Mouse (Mus musculus) liver, embryonic 16.5 days (tissue): ENCODE data around the gene Prdx2. TPM values are rescaled to one million over a fixed set of nuclear protein-coding genes. Genes with fewer than 3 reads are reported as not detected.

Experiments used
- ATAC-seq: fragments of 200-750 bp; cut with Nextera tagmentation; 2 replicates; pipeline ENCODE4 v1.8.0; 2017; ENCODE audit warnings: low read depth, mild to moderate bottlenecking, moderate number of reproducible peaks, moderate library complexity
- H3K27ac ChIP-seq: fragments of 300-500 bp; sonication (generic); 2 replicates; pipeline ENCODE4 v1.5.1; 2014; ENCODE audit warnings: mild to moderate bottlenecking, low read length
- H3K27me3 ChIP-seq: fragments of 300-500 bp; sonication (generic); 2 replicates; pipeline ENCODE4 v1.6.1; 2014; ENCODE audit warnings: low read depth, low read length, mixed read lengths; ENCODE audit not compliant: control insufficient read depth, insufficient read depth
- H3K36me3 ChIP-seq: fragments of 300-500 bp; sonication (generic); 2 replicates; pipeline ENCODE4 v1.6.1; 2014; ENCODE audit warnings: mild to moderate bottlenecking; ENCODE audit not compliant: control insufficient read depth, insufficient read depth
- H3K4me1 ChIP-seq: fragments of 300-500 bp; sonication (generic); 2 replicates; pipeline ENCODE4 v1.6.1; 2014; ENCODE audit warnings: low read depth, low read length, mixed read lengths; ENCODE audit not compliant: control insufficient read depth
- H3K4me2 ChIP-seq: fragments of 300-500 bp; sonication (generic); 2 replicates; pipeline ENCODE4 v1.6.1; 2014; ENCODE audit warnings: low read depth, low read length, mixed read lengths
- H3K4me3 ChIP-seq: fragments of 300-500 bp; sonication (generic); 2 replicates; pipeline ENCODE4 v1.5.1; 2014; ENCODE audit warnings: low read depth, mild to moderate bottlenecking, low read length
- H3K9ac ChIP-seq: fragments of 300-500 bp; sonication (generic); 2 replicates; pipeline ENCODE4 v1.6.1; 2014; ENCODE audit warnings: low read depth, low read length
- H3K9me3 ChIP-seq: fragments of 300-500 bp; sonication (generic); replicated peaks from 2 replicates; pipeline ENCODE4 v1.6.1; 2016; ENCODE audit warnings: low read length; ENCODE audit not compliant: control insufficient read depth
- WGBS: fragments of 180-500 bp; shearing (Covaris S2); extraction: QIAGEN DNeasy Blood & Tissue Kit; methylation state at CpG from one replicate; pipeline ENCODE4 v1.1.7; 2014; ENCODE audit not compliant: insufficient replicate concordance; 5-methylcytosine and 5-hydroxymethylcytosine counted together
- polyA plus RNA-seq: library from polyadenylated mRNA; unstranded; fragments of >200 nt; fragmentation: Nextera tagmentation; extraction: Ambion mirVana; gene quantifications from 2 replicates; pipeline ENCODE4 v1.2.1, GENCODE M21; 2015

Gene Prdx2
- polyA plus RNA-seq, 1 experiment from 2014 or later, result 1,724 TPM

DNA sequence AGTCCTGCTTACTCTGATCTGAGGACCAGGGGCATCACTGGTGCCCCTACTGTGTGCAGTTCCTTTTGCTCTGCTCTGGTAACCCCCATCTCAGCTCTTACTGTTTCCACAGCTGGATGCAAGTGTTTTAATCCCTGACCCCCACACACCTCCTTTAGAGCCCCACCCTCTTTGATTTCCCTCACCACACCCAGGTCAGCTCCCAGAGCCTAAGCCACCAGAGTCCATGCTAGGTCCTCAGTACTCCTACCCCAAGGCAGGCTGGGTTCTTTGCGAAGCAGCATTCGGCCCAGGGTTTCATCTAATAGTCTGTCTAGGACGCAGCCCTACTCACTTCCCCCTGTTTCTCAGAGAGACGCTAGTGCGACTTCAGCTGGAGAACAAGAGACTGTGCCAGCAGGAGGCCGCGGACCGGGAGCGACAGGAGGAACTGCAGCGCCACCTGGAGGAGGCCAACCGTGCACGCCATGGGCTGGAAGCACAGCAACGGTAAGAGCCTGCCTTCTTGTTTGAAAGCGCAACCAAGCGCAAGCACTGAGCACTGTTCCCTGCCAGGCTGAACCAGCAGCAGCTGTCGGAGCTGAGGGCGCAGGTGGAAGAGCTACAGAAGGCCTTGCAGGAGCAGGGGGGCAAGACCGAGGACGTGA, 28.4 kb downstream of the Prdx2 start:
- WGBS, result 8% methylated on average over 19 of the region's 19 CpGs
- no peak overlapping the region for H3K4me3 ChIP-seq
- H3K9me3 ChIP-seq, result no peaks in the 10 kb centered on the region
- no peak overlapping the region for H3K9ac ChIP-seq
- H3K27me3 ChIP-seq, result no peaks in the 10 kb centered on the region
- H3K4me1 ChIP-seq, result peaks cover 9% of the 10 kb centered on the region
- peak overlapping the region; percentile 14; the same call in 1 of the 2 replicates for H3K4me2 ChIP-seq
- ATAC-seq, result peak; percentile 74
- no peak overlapping the region for H3K27ac ChIP-seq
- H3K36me3 ChIP-seq, result no peaks in the 10 kb centered on the region

DNA sequence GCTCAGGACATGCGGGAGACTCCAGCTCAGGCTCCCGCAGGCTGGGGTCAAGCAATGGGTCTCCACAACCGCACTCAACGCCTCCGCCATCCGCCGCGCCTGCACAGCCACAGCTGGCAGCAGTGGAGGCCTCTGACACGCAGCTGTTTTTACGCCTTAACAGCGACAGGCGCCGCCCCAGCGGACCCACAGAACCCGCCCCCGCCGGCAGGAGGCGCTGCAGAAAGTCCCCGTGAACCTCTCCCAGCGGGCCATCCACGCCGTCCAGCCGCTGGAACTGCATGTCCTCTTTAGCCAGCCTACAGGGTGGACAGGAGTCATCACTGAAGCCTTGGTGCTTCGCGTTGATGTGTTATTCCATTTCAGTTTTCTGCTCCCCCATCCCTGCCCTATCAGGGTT, 38.3 kb downstream of the Prdx2 start:
- 0 out of 2 replicates have a peak, but pooled peaks have one; percentile 9 for ATAC-seq
- H3K4me1 ChIP-seq, result no peaks in the 10 kb centered on the region
- no peak overlapping the region for H3K27ac ChIP-seq
- no peaks in the 10 kb centered on the region for H3K9me3 ChIP-seq
- no peaks in the 10 kb centered on the region for H3K36me3 ChIP-seq
- 16% methylated on average over 25 of the region's 25 CpGs for WGBS
- no peak overlapping the region for H3K4me2 ChIP-seq
- peaks cover 29% of the 10 kb centered on the region for H3K27me3 ChIP-seq
- H3K9ac ChIP-seq, result no peak overlapping the region
- H3K4me3 ChIP-seq, result no peak overlapping the region

DNA sequence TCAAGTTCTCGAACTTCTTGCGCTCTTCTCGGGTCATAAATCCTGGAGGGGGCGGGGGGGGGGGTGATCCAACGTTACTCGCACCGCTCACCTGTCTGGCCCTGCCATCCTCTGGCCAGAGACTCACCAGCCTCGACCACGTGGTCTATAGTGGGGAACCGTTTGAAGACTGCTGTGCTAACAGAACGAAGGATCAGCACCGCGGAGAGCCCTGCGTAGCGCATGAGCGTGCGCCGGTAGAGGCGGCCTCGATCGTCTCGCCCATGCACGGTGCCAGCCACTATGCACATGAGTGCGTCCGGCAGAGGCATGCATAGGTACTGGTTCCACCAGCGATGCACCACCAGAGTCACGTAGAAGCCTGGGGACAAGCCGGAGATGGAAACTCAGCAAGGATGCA, 41.9 kb downstream of the Prdx2 start:
- Histone ChIP-seq H3K4me2 (no peak overlapping the region), H3K36me3 (no peaks in the 10 kb centered on the region), H3K27me3 (peaks cover 44% of the 10 kb centered on the region), H3K4me3 (no peak overlapping the region), H3K27ac (no peak overlapping the region), H3K9ac (no peak overlapping the region), H3K9me3 (no peaks in the 10 kb centered on the region), H3K4me1 (no peaks in the 10 kb centered on the region)
- ATAC-seq, result no peak
- WGBS, result 12% methylated on average over 28 of the region's 28 CpGs

DNA sequence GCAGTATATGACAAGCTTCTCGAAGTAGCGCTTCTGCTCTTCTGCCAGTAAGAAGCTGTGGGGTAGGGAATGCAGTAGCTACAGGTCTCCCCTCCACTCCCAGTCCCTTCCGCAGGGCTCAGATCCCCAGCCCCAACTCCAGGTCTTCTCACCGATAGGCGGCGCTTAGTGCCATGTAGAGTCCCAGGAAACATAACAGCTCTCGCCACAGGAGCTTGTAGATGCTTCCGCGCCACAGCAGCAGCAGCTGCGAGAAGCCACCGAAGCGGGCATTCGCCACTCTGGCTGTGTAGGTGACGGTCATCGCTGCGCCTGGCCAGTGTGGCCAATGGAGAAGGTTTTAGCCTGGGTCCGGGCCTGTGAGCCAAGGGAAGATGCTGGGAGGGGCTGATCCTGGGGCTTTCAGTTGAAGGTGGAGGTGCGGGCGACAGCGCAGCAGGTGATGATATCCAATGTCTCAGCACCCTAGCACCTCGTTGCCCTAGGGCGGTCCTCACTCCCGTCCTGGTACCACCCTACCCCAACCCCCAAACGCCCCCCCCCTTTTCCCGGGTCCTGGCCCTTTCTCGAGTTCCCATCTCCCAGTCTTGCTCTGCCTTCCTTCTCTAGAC, 43.9 kb downstream of the Prdx2 start:
- no peaks in the 10 kb centered on the region for H3K4me1 ChIP-seq
- WGBS, result 3% methylated on average over 25 of the region's 26 CpGs
- peak overlapping the region; percentile 41 for H3K4me2 ChIP-seq
- H3K9ac ChIP-seq, result no peak overlapping the region
- peaks cover 40% of the 10 kb centered on the region for H3K27me3 ChIP-seq
- H3K27ac ChIP-seq, result no peak overlapping the region
- H3K9me3 ChIP-seq, result no peaks in the 10 kb centered on the region
- H3K36me3 ChIP-seq, result peaks cover 6% of the 10 kb centered on the region; the same call in 1 of the 2 replicates
- ATAC-seq, result 0 out of 2 replicates have a peak, but pooled peaks have one; percentile 50
- H3K4me3 ChIP-seq, result no peak overlapping the region

DNA sequence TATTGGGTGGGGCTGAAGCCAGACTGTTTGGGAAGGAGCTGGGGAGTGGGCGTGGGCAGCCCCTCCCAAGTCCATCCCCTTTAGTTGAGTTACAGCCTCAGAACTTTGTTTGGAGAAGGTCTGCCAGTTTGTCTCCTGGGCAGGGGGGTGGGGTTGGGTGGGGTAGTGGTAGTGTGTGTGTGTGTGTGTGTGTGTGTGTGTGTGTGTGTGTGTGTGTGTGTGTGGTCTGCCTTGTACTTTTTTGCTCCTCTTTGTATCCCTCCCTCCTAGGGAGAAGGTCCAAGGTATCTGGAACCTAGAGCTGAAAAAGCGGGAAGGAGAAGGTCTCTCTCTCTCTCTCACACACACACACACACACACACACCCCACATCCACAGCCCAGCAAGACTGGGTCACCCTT, 45.0 kb downstream of the Prdx2 start, which contains the start of gene Best2:
Best2 (minus strand) TSS at position 101 of the 400 bp plus-strand sequence.
- Histone ChIP-seq H3K9me3 (no peaks in the 10 kb centered on the region), H3K4me3 (no peak within 1 kb of the TSS), H3K36me3 (peaks cover 9% of the 10 kb centered on the region; the same call in 1 of the 2 replicates), H3K27ac (no peak within 1 kb of the TSS), H3K4me2 (peak within 1 kb of the TSS; percentile 41), H3K4me1 (no peaks in the 10 kb centered on the region), H3K9ac (no peak within 1 kb of the TSS), H3K27me3 (peaks cover 35% of the 10 kb centered on the region)
- ATAC-seq, result no peak
- 42% methylated on average over 2 of the region's 2 CpGs for WGBS

DNA sequence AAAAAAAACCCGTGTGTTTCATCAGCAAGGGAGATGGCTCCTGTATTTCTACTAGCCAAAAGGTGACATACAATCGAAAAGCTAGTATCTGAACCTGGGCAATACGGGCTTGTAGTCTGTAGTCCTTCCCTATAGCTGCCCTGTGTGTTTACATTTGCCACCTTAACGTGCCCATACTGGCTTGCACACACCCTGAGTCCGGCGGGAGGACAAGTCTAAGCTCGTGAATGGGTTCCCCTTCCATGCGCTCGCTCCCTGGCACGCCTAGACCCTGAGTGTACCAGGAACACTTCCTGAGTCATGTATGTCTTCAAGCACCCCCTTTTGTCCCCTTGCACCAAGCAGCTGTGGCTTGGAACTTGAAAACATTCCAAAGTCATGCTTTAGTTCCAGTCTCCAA, 47.3 kb downstream of the Prdx2 start:
- Histone ChIP-seq H3K9me3 (no peaks in the 10 kb centered on the region), H3K9ac (no peak overlapping the region), H3K4me1 (no peaks in the 10 kb centered on the region), H3K36me3 (peaks cover 11% of the 10 kb centered on the region; the same call in 1 of the 2 replicates), H3K4me3 (no peak overlapping the region), H3K27ac (no peak overlapping the region), H3K4me2 (no peak overlapping the region), H3K27me3 (peaks cover 19% of the 10 kb centered on the region)
- no peak for ATAC-seq
- WGBS, result 66% methylated on average over 10 of the region's 10 CpGs

DNA sequence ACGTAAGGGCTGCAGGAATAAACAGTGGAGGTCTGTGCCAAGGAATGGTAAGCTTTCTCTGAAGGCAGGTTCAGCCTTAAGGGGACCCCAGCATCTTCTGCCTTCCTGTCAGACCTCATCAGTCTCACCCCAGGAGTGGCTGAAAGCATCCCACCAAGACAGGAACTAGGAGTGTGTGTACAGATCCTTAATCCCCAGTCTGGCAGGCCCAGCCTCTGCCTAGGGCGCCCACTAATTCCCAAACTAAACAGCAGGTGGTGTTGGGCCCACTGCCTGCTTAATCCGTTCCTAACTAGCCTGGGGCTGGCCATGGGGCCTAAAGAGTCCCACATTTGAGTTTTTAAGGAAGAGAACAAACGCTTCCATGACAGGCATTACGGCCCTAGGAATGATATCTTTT, 47.8 kb downstream of the Prdx2 start:
- no peak overlapping the region for H3K4me2 ChIP-seq
- no peak for ATAC-seq
- H3K4me3 ChIP-seq, result no peak overlapping the region
- H3K9ac ChIP-seq, result no peak overlapping the region
- peaks cover 16% of the 10 kb centered on the region for H3K36me3 ChIP-seq
- no peaks in the 10 kb centered on the region for H3K4me1 ChIP-seq
- no peaks in the 10 kb centered on the region for H3K9me3 ChIP-seq
- no peak overlapping the region for H3K27ac ChIP-seq
- peaks cover 17% of the 10 kb centered on the region for H3K27me3 ChIP-seq
- 76% methylated on average over 5 of the region's 5 CpGs for WGBS

DNA sequence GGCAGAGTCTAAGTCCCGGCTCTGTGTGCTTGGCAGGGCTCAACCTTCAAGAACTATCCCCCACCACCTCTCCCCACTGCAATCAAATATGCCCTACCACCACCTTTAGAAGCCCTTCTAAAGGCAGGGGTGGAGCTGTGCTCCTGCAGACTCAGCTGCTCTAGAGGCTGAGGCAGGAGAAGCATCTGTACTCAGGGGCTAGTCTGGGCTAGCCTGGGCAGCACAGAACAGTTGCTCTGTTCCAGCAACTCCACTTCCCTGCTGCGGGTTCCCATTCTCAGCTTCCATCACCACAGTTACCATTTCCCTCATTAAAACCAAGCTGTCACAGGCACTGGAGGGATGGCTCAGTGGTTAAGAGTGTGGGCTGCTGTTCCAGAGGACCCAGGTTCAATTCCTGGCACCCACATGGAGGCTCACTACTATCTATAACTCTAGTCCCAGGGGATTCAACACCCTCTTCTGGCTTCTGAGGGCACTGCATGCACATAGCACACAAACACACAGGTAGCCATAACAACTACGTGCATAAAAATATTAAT, 52.2 kb downstream of the Prdx2 start:
- H3K36me3 ChIP-seq, result peaks cover 23% of the 10 kb centered on the region
- no peak overlapping the region for H3K9ac ChIP-seq
- H3K4me2 ChIP-seq, result no peak overlapping the region
- peaks cover 20% of the 10 kb centered on the region for H3K4me1 ChIP-seq
- no peak overlapping the region for H3K27ac ChIP-seq
- ATAC-seq, result no peak
- no peaks in the 10 kb centered on the region for H3K9me3 ChIP-seq
- no peaks in the 10 kb centered on the region for H3K27me3 ChIP-seq
- WGBS, result 83% methylated on average over 3 of the region's 3 CpGs
- H3K4me3 ChIP-seq, result no peak overlapping the region

DNA sequence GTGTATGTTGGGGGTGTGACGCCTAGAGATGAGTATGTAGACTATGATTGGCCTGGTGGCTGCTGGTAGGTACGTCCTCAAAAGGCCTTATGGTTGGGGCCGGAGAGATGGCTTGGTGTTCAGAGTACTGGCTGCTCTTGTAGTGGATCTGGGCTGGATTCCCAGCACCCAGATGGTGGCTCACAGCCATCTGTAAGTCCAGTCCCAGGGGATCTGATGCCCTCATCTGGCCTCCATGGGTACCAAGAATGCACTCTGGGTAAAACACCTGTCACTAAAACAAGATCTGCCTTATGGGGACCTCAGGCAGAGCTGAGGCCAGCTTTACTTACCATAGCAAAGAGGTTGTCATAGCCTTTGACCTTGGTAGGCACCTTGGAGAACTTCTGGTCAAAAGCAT, 54.5 kb downstream of the Prdx2 start:
- Histone ChIP-seq H3K4me2 (peak overlapping the region; percentile 93; the same call in 1 of the 2 replicates), H3K27ac (no peak overlapping the region), H3K4me3 (peak overlapping the region; percentile 76; the same call in 1 of the 2 replicates), H3K4me1 (peaks cover 30% of the 10 kb centered on the region), H3K9me3 (no peaks in the 10 kb centered on the region), H3K9ac (no peak overlapping the region), H3K27me3 (no peaks in the 10 kb centered on the region), H3K36me3 (peaks cover 14% of the 10 kb centered on the region)
- ATAC-seq, result no peak
- 78% methylated on average over 3 of the region's 3 CpGs for WGBS
